ENCODE assay signal across 13 mouse cellular contexts in genomic region chrX:120618460-120618859, GRCm38 (mm10).
"Had no signal": no experiment of that assay in that cellular context is flagged by ENCODE, and none has a peak within 500 bp of the region (broad histone marks: within the 10 kb centered on the region; RNA-seq: fewer than 3 reads in every experiment).

No protein-coding gene starts in this region.

- H3K4me3 ChIP-seq: limb, embryonic 10.5 days; liver, embryonic 15.5 days; lung, embryonic 15.5 days; megakaryocyte, embryonic 14.5 days; neural tube, embryonic 12.5 days had no signal

- H3K27me3 ChIP-seq: liver, embryonic 15.5 days; lung, embryonic 15.5 days; megakaryocyte, embryonic 14.5 days; neural tube, embryonic 12.5 days had no signal

- DNase-seq: kidney, adult 11 months; kidney, postnatal 14 days; lung, postnatal 14 days; right cerebral cortex, postnatal 4 days; spleen, adult 18-20 months; thymus, adult 2 months; thymus, postnatal 36 days had no signal

- H3K27ac ChIP-seq: limb, embryonic 10.5 days; liver, embryonic 15.5 days; lung, embryonic 15.5 days; macrophage; neural tube, embryonic 12.5 days had no signal
